Mouse (Mus musculus): ENCODE data around the gene Fam76b. TPM values are rescaled to one million over a fixed set of nuclear protein-coding genes. Genes with fewer than 3 reads are reported as not detected.

The Fam76b gene
- polyA plus RNA-seq, 1 experiment from 2014 or later: 32.9 TPM

DNA sequence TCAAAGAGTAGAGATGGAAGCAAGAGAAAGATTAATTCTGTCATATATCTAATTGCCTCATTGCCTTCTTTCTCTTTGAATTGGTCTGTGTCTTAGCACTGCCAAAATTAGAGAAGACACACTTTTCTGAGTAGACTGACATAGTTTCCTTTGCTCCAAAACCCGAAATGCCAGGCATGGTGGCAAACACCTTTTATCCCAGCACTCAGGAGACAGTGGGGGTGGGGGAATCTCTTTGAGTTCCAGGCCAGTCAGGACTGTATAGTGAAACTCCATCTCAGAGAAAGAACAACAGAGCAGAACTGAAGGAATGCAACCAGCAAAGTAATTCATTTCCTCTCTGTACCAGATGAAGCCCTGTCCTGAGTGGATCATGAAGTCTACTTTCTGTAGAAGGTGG is 53.2 kb downstream of the Fam76b start:
- Histone ChIP-seq H3K4me1 (no peaks in the 10 kb centered on the region), H3K4me2 (replicated peaks) (no peak overlapping the region), H3K27ac (no peak overlapping the region), H3K9me3 (replicated peaks) (no peaks in the 10 kb centered on the region), H3K36me3 (no peaks in the 10 kb centered on the region), H3K9ac (no peak overlapping the region), H3K27me3 (no peaks in the 10 kb centered on the region), H3K4me3 (no peak overlapping the region)
- ATAC-seq (ENCODE audit: low FRiP score): no peak
- 58% methylated on average over 1 of the region's 1 CpGs for WGBS

DNA sequence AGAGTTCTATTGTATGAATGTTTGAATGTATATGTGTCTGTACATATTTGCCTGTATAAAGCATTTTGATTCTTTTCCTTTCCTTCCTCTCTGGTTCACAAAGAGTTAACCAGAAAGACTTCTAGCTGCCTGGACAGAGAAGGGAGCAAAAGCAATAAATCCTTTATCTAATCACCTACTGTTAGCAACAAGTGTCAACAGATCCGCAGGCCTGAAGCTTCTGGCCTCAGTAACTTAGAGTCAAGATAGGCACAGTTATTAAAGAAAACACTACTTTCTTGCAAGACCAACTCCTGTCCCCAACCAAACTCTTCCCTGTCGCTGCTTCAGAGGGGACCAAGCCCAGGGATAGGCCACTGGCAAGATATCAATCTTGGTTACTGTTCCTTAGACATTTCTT is 55.0 kb downstream of the Fam76b start:
- 55% methylated on average over 2 of the region's 2 CpGs for WGBS
- Histone ChIP-seq H3K27me3 (no peaks in the 10 kb centered on the region), H3K4me2 (replicated peaks) (no peak overlapping the region), H3K9ac (no peak overlapping the region), H3K4me3 (no peak overlapping the region), H3K27ac (no peak overlapping the region), H3K4me1 (no peaks in the 10 kb centered on the region), H3K36me3 (no peaks in the 10 kb centered on the region), H3K9me3 (replicated peaks) (no peaks in the 10 kb centered on the region)
- ATAC-seq (ENCODE audit: low FRiP score): no peak

DNA sequence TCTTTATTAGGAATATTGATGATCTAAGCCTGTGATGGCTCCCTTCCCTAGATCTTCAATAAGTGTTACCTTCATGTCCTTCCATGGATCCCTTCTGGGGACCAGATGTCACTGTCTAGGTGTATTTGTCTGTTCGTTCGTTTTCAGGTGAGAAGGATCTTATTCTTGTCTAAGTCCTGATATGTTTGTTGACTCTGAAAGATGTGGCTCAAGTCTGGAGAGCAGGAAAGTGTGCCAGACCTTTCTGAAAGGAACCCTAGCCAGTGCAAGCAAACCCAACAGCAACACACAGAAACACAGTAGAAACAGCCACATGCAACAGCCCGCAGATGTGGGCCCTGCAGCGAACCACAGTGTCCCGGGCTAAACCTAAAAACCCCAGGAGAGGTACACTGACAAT is 61.5 kb downstream of the Fam76b start:
- no peaks in the 10 kb centered on the region for H3K4me1 ChIP-seq

DNA sequence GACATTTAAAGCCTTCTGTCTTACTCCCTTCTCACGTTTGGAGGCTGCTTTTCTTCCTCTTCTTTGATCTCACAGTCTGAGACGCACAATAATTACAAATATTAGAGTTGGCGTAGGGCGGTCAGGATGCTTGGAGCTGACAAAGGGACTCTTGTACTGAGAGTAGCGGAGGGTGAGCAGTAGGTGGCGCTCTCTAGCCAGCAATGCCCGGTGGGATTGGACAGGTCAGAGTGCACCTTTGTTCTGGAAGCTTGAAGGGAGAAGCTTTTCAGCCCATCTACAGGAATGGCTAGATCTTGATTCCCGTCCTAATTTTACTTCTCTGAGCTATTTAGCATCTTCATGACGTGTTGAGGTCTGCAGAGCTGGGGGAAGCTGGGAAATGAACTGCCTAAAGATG is 62.1 kb downstream of the Fam76b start:
- no peaks in the 10 kb centered on the region for H3K27me3 ChIP-seq
- ATAC-seq (ENCODE audit: low FRiP score): peak; percentile 93
- no peaks in the 10 kb centered on the region for H3K4me1 ChIP-seq
- H3K9ac ChIP-seq: no peak overlapping the region
- WGBS: 11% methylated on average over 9 of the region's 9 CpGs
- H3K27ac ChIP-seq: no peak overlapping the region
- no peak overlapping the region for H3K4me3 ChIP-seq
- peaks cover 3% of the 10 kb centered on the region; the same call in 1 of the 2 replicates for H3K9me3 ChIP-seq (replicated peaks)
- no peak overlapping the region; the same call in 1 of the 2 replicates for H3K4me2 ChIP-seq (replicated peaks)
- H3K36me3 ChIP-seq: no peaks in the 10 kb centered on the region

More for the DNA sequence above, 61.5 kb downstream of the Fam76b start:
- Histone ChIP-seq H3K9me3 (replicated peaks) (peaks cover 3% of the 10 kb centered on the region; the same call in 1 of the 2 replicates), H3K27ac (no peak overlapping the region), H3K4me3 (no peak overlapping the region), H3K4me2 (replicated peaks) (no peak overlapping the region), H3K36me3 (no peaks in the 10 kb centered on the region), H3K27me3 (no peaks in the 10 kb centered on the region), H3K9ac (no peak overlapping the region)
- 80% methylated on average over 5 of the region's 5 CpGs for WGBS
- peak; percentile 35; the same call in 1 of the 2 replicates for ATAC-seq (ENCODE audit: low FRiP score)

DNA sequence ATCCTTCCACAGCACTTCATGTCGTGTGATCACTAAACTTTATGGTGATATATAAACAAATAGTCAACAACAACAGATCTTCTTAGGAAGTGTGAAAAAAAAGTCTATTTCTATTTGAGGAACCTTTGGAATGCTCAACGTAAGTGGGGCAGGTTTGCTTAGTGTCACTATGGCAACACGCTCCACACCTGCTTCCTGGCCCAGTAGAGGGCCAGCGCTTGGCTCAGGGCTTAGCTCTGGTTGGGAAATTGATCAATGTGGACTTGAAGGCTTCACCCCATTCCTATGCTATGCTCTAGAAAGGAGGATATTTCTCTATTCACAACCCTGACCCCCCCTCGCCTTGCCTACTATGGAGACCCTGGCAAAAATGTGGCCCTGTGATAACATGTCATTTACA is 62.7 kb downstream of the Fam76b start:
- 60% methylated on average over 5 of the region's 5 CpGs for WGBS
- Histone ChIP-seq H3K4me1 (no peaks in the 10 kb centered on the region), H3K4me2 (replicated peaks) (no peak overlapping the region), H3K9me3 (replicated peaks) (peaks cover 3% of the 10 kb centered on the region; the same call in 1 of the 2 replicates), H3K27me3 (no peaks in the 10 kb centered on the region), H3K9ac (no peak overlapping the region), H3K4me3 (no peak overlapping the region), H3K36me3 (no peaks in the 10 kb centered on the region), H3K27ac (no peak overlapping the region)
- ATAC-seq (ENCODE audit: low FRiP score): peak; percentile 60; the same call in 1 of the 2 replicates

DNA sequence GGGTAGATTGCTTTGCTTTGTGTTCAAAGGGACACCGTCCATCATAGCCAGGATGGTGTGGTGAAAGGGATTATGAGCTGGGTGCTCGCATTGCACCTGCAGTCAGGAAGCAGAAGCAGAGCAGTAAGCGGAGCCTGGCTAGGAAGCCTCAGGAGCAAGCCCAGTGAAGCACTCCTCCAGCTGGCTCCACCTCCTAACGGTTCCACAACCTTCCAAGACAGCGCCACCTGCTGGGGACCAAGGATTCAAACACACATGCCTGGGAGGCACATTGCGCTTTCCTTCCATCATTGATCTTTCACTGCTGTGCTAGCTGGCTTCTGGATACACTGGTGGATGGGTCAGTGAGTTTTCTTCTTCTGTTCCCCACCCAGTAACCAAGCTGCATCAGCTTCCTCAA is 64.4 kb downstream of the Fam76b start:
- Histone ChIP-seq H3K36me3 (no peaks in the 10 kb centered on the region), H3K27me3 (no peaks in the 10 kb centered on the region), H3K9me3 (replicated peaks) (peaks cover 3% of the 10 kb centered on the region; the same call in 1 of the 2 replicates), H3K27ac (no peak overlapping the region), H3K4me3 (no peak overlapping the region), H3K4me2 (replicated peaks) (no peak overlapping the region), H3K4me1 (peaks cover 6% of the 10 kb centered on the region; the same call in 1 of the 2 replicates), H3K9ac (no peak overlapping the region)
- no peak for ATAC-seq (ENCODE audit: low FRiP score)
- WGBS: 99% methylated on average over 6 of the region's 6 CpGs

DNA sequence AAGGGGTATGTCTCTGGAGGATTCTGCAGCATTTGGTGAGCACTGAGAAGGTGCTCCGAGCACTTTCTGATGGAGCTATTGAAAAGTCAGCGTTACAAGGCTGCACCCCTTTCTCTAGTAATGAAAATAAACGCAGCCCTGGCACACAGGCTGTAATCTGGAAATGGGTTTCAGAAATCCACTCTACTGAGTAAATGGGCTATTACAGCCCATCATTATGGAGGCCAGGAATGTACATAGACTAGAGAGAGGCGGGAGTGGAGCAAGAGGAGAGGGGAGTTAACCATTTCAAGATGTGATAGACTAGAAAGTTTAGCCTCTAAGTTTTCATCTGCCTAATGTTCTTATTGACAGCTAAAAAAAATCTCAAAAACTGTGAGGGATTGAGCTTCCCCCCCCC is 65.5 kb downstream of the Fam76b start:
- no peak overlapping the region for H3K4me3 ChIP-seq
- H3K9ac ChIP-seq: no peak overlapping the region
- H3K27ac ChIP-seq: no peak overlapping the region
- ATAC-seq (ENCODE audit: low FRiP score): no peak
- H3K9me3 ChIP-seq (replicated peaks): peaks cover 3% of the 10 kb centered on the region; the same call in 1 of the 2 replicates
- no peaks in the 10 kb centered on the region for H3K27me3 ChIP-seq
- no peaks in the 10 kb centered on the region for H3K36me3 ChIP-seq
- peaks cover 6% of the 10 kb centered on the region; the same call in 1 of the 2 replicates for H3K4me1 ChIP-seq
- WGBS: 67% methylated on average over 4 of the region's 4 CpGs
- no peak overlapping the region for H3K4me2 ChIP-seq (replicated peaks)

DNA sequence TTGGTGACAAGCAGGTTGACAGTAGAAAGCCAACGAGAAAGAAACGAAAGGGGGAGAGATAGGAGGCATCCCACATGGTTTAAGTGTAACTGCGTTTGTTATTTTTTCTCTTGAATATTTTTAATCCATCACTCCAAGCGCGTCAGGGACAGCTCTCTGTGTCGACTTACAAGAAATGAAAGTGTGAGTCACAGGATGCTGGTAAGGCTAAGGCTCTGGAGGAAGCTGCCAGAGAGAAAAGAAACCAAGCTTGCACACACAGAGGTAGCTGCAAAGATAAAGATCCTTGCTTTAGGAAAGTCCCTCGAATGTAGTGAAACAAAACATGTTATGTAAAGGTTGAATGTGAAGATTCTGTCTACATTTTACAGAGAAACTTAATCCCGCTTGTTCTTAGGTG is 67.0 kb downstream of the Fam76b start:
- Histone ChIP-seq H3K9me3 (replicated peaks) (peaks cover 3% of the 10 kb centered on the region; the same call in 1 of the 2 replicates), H3K4me3 (no peak overlapping the region), H3K36me3 (no peaks in the 10 kb centered on the region), H3K9ac (no peak overlapping the region), H3K4me1 (peaks cover 6% of the 10 kb centered on the region; the same call in 1 of the 2 replicates), H3K27me3 (no peaks in the 10 kb centered on the region), H3K27ac (no peak overlapping the region), H3K4me2 (replicated peaks) (no peak overlapping the region)
- ATAC-seq (ENCODE audit: low FRiP score): no peak
- 77% methylated on average over 8 of the region's 8 CpGs for WGBS

DNA sequence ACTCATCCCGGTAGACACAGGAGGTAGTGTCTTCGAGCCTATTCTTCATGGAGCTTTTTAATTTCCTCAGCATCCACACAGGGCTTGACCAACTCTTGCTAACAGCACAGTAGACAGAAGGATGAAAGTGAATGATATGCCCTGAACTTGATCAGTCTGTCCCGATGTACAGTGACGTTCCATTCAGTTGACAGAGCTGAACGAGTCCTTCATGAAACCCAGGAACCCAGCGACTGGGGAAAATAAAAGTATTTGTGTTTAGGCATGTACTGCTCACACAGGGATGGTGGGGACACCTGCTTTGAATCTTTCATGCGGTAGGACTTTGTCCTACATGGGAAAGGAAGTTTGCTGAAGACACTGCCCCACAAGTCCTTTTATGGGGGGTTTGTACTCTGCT is 67.4 kb downstream of the Fam76b start:
- no peak overlapping the region for H3K27ac ChIP-seq
- ATAC-seq (ENCODE audit: low FRiP score): no peak

DNA sequence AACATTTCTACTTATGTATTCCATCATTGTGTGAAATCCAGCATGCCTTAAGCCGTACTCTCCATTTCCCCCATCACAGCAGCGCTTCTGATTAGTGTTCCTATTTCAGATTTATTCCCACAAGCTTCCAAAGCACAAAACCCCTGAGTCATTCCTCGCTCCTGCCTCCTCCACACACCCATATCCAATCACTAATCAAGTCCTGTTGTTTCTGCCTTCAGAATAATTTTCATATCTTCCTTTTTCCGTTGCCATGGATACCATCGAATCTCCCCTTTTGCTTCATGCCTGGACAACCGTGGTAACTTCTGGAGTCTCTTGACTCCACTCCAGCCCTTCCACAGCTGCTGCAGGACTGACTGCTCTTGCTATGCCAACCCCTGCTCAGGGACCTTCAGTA is 68.5 kb downstream of the Fam76b start:
- Histone ChIP-seq H3K9ac (no peak overlapping the region), H3K4me1 (peaks cover 6% of the 10 kb centered on the region; the same call in 1 of the 2 replicates), H3K36me3 (no peaks in the 10 kb centered on the region), H3K9me3 (replicated peaks) (peaks cover 3% of the 10 kb centered on the region; the same call in 1 of the 2 replicates), H3K27me3 (no peaks in the 10 kb centered on the region), H3K4me2 (replicated peaks) (no peak overlapping the region), H3K27ac (peak overlapping the region; percentile 23; the same call in 1 of the 2 replicates), H3K4me3 (no peak overlapping the region)
- 72% methylated on average over 6 of the region's 6 CpGs for WGBS
- ATAC-seq (ENCODE audit: low FRiP score): peak; percentile 27; the same call in 1 of the 2 replicates

More for the DNA sequence above, 67.4 kb downstream of the Fam76b start:
- peaks cover 6% of the 10 kb centered on the region; the same call in 1 of the 2 replicates for H3K4me1 ChIP-seq
- H3K27me3 ChIP-seq: no peaks in the 10 kb centered on the region
- peaks cover 3% of the 10 kb centered on the region; the same call in 1 of the 2 replicates for H3K9me3 ChIP-seq (replicated peaks)
- no peaks in the 10 kb centered on the region for H3K36me3 ChIP-seq
- WGBS: 88% methylated on average over 7 of the region's 7 CpGs
- H3K4me3 ChIP-seq: no peak overlapping the region
- H3K9ac ChIP-seq: no peak overlapping the region
- H3K4me2 ChIP-seq (replicated peaks): no peak overlapping the region

DNA sequence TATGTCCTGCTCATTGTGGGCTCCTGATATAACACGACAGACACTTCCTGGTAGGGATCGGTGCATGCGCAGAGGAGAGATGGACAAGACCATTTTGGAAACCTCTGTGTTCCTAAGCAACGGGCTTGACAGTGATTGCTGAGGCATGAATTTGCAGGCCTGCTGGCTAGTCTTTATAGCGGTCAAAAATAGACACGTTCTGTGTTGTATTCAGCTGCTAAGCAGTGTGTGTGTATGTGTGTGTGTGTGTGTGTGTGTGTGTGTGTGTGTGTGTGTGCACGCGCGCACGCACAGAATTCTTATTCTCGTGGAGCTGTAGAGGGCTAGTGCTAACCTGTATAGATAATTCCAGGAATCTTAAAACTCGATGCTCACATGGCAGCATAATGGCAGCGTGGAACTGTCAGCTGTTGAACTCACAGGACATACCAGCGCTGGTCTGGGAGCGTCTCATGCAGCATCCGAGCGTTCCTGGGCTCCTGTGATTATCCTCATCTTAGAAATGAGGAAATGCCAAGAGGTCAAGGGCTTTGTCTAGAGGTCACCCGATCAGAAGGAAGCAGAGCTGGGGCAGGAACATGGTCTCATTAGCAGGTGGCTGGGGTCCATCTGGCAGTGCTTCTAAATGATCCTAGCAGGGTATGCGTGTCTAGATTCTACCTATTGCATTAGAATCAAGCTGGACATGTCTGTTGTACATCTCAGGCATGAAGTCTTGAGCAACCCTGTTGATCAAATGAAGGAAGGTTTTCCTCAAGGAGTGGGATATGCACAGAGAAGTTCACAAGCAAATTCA is 71.2 kb downstream of the Fam76b start:
- 68% methylated on average over 19 of the region's 19 CpGs for WGBS
- no peak overlapping the region for H3K4me3 ChIP-seq
- H3K27ac ChIP-seq: peak overlapping the region; percentile 44; the same call in 1 of the 2 replicates
- no peaks in the 10 kb centered on the region for H3K36me3 ChIP-seq
- no peak overlapping the region for H3K4me2 ChIP-seq (replicated peaks)
- no peaks in the 10 kb centered on the region for H3K9me3 ChIP-seq (replicated peaks)
- ATAC-seq (ENCODE audit: low FRiP score): peak; percentile 56
- no peaks in the 10 kb centered on the region for H3K27me3 ChIP-seq
- H3K4me1 ChIP-seq: peaks cover 6% of the 10 kb centered on the region; the same call in 1 of the 2 replicates
- no peak overlapping the region for H3K9ac ChIP-seq

DNA sequence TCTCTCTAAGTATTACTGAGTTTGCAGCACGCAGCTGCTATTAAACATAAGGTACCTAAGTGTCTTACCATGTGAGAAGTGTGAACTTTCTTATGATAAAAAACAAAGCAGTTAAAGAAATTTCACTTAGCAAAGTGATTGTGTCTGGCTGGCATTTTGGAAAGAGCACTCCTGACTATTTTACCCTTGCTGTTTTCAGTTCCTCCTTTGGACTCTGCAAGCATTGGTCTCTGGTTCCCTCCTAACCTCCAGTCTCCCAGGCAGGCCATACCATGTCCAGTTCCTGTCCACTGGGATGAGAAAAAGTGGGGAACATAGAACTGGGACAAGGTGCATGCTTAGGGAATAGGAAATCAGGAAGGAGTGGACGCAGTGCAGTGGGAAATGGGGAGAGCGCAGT is 74.5 kb downstream of the Fam76b start:
- Histone ChIP-seq H3K36me3 (no peaks in the 10 kb centered on the region), H3K9ac (no peak overlapping the region), H3K4me2 (replicated peaks) (no peak overlapping the region), H3K4me1 (no peaks in the 10 kb centered on the region), H3K9me3 (replicated peaks) (no peaks in the 10 kb centered on the region), H3K4me3 (no peak overlapping the region), H3K27ac (no peak overlapping the region), H3K27me3 (no peaks in the 10 kb centered on the region)
- no peak for ATAC-seq (ENCODE audit: low FRiP score)
- 92% methylated on average over 3 of the region's 3 CpGs for WGBS

All from hindbrain, embryonic 12.5 days (tissue).